Mouse (Mus musculus): ENCODE results near the gene Unc45b. TPM values are rescaled to one million over a fixed set of nuclear protein-coding genes. Genes with fewer than 3 reads are reported as not detected.

Unc45b gene
- total and polyA plus RNA-seq, 3 experiments = 0.08 to 0.26 TPM; not detected in 1

DNA sequence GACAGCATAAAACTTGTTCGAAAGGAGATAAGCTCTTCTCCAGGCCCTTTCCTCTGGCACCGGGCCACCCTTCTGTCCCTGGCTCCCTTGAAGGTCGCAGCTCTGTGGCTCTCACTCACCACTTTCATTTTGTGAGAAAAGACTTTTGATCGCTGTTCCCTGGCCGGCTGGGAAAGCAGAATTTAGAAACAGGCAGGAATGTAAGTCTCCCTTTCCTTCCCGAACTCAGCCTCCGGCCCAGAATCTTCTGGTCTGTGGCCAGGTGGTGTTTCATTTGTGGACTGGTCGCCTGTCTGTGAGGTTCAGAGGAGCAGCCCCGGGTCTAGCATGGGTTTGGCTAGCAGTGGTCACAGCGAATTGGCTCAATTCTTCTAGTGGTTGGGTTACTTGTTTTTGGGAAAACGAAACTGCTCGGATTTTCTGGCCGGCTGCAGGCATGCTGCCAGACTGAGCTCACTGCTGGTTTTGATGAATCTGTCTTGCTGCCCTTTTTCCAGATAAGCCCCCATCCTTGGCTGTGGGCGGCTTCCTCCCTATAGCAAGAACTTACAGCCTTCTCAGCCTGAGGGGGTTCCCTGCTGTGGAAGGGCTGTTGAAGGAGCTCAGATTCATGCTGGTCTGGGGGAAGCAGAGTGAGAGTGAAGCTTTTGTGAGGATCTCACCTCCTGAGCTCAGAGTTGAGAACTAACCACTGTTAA lies 81.3 kb downstream of the Unc45b start, which contains the start of gene Slfn9 (continued):
- TF ChIP-seq POLR2AphosphoS2 (IDR thresholded peaks at IDR 0.05; ENCODE audit: low read depth, low read length) = no peak
- no peak for TF ChIP-seq TBP (conservative IDR thresholded peaks at IDR 0.05; ENCODE audit: low read depth, low read length)
- no peak; the same call in 1 of the 2 replicates for TF ChIP-seq ELF1 (IDR thresholded peaks at IDR 0.05; ENCODE audit: low read depth, low read length)
- 0 out of 2 replicates have a peak, but pooled peaks have one; percentile 17 for TF ChIP-seq ETS1 (conservative IDR thresholded peaks at IDR 0.05; ENCODE audit: low read depth, low read length)
- TF ChIP-seq USF1 (IDR thresholded peaks at IDR 0.05; ENCODE audit: low read depth, low read length) = no peak
- peak; percentile 24; the same call in 1 of the 2 replicates for TF ChIP-seq NELFE (IDR thresholded peaks at IDR 0.05; ENCODE audit: low read depth, low read length)
- TF ChIP-seq ZC3H11A (IDR thresholded peaks at IDR 0.05; ENCODE audit: low read depth, low read length) = no peak
- peak; percentile 16; the same call in 1 of the 2 replicates for TF ChIP-seq MEF2A (IDR thresholded peaks at IDR 0.05; ENCODE audit: borderline replicate concordance, low read depth, low read length)
- TF ChIP-seq CHD2 (IDR thresholded peaks at IDR 0.05; ENCODE audit: low read length) = 0 out of 2 replicates have a peak, but pooled peaks have one; percentile 34
- TF ChIP-seq RCOR1 (conservative IDR thresholded peaks at IDR 0.05; ENCODE audit: low read depth, low read length) = no peak
- no peak for TF ChIP-seq MXI1 (IDR thresholded peaks at IDR 0.05; ENCODE audit: low read depth, low read length)
- no peak for TF ChIP-seq GABPA (IDR thresholded peaks at IDR 0.05; ENCODE audit: insufficient replicate concordance, low read depth, low read length)
- TF ChIP-seq MAFK (IDR thresholded peaks at IDR 0.05; ENCODE audit: insufficient replicate concordance, low read length) = no peak
- TF ChIP-seq USF2 (conservative IDR thresholded peaks at IDR 0.05; ENCODE audit: low read depth, low read length) = no peak
- no peak for TF ChIP-seq KAT2A (IDR thresholded peaks at IDR 0.05; ENCODE audit: insufficient replicate concordance, low read length)
- peak; percentile 59 for TF ChIP-seq TCF12 (IDR thresholded peaks at IDR 0.05; ENCODE audit: low read depth, low read length)
- no peak for TF ChIP-seq JUND (conservative IDR thresholded peaks at IDR 0.05; ENCODE audit: low read depth, low read length)

Other genes starting within 250 kb of the Unc45b start
- gene Cct6b, start 146.2 kb upstream of the Unc45b start, total RNA-seq (2012; rRNA removed) = 0.25 and 0.64 TPM in 2 replicates
- 0.44 and 0.58 TPM in 2 replicates for gene Cct6b, start 146.2 kb upstream of the Unc45b start, total RNA-seq (2014; rRNA removed)
- 0.24 and 0.27 TPM in 2 replicates for gene Cct6b, start 146.2 kb upstream of the Unc45b start, polyA plus RNA-seq (2012; ENCODE audit: insufficient read length, low read depth)
- 32.4 and 39.9 TPM in 2 replicates for gene Zfp830, start 146.2 kb upstream of the Unc45b start, total RNA-seq (2012; rRNA removed)
- 28.7 and 29.9 TPM in 2 replicates for gene Zfp830, start 146.2 kb upstream of the Unc45b start, total RNA-seq (2014; rRNA removed)
- 38.7 and 44.2 TPM in 2 replicates for gene Zfp830, start 146.2 kb upstream of the Unc45b start, polyA plus RNA-seq (2012; ENCODE audit: insufficient read length, low read depth)
- gene Lig3, start 129.4 kb upstream of the Unc45b start, total RNA-seq (2012; rRNA removed) = 45.2 and 63.5 TPM in 2 replicates
- 40.9 and 45.7 TPM in 2 replicates for gene Lig3, start 129.4 kb upstream of the Unc45b start, total RNA-seq (2014; rRNA removed)
- gene Lig3, start 129.4 kb upstream of the Unc45b start, polyA plus RNA-seq (2012; ENCODE audit: insufficient read length, low read depth) = 97.4 and 101 TPM in 2 replicates
- 14.8 and 16.5 TPM in 2 replicates for gene Rffl, start 39.3 kb upstream of the Unc45b start, total RNA-seq (2012; rRNA removed)
- 1.2 and 1.5 TPM in 2 replicates for gene Rffl, start 39.3 kb upstream of the Unc45b start, total RNA-seq (2014; rRNA removed)
- 3.0 TPM in 2 replicates for gene Rffl, start 39.3 kb upstream of the Unc45b start, polyA plus RNA-seq (2012; ENCODE audit: insufficient read length, low read depth)
- 27.2 and 35.5 TPM in 2 replicates for gene Rad51d, start 19.9 kb upstream of the Unc45b start, total RNA-seq (2012; rRNA removed)
- gene Rad51d, start 19.9 kb upstream of the Unc45b start, total RNA-seq (2014; rRNA removed) = 15.0 and 15.7 TPM in 2 replicates
- gene Rad51d, start 19.9 kb upstream of the Unc45b start, polyA plus RNA-seq (2012; ENCODE audit: insufficient read length, low read depth) = 27.6 and 33.3 TPM in 2 replicates
- 0.08 TPM in 1 of 2 replicates, not detected in the other for gene Fndc8, start 18.4 kb upstream of the Unc45b start, total RNA-seq (2012; rRNA removed)
- gene Fndc8, start 18.4 kb upstream of the Unc45b start, total RNA-seq (2014; rRNA removed) = not detected in 2 replicates
- gene Fndc8, start 18.4 kb upstream of the Unc45b start, polyA plus RNA-seq (2012; ENCODE audit: insufficient read length, low read depth) = 0.22 and 0.36 TPM in 2 replicates
- 69.1 and 80.0 TPM in 2 replicates for gene Nle1, start 2.1 kb upstream of the Unc45b start, total RNA-seq (2012; rRNA removed)
- gene Nle1, start 2.1 kb upstream of the Unc45b start, total RNA-seq (2014; rRNA removed) = 54.4 and 54.9 TPM in 2 replicates
- gene Nle1, start 2.1 kb upstream of the Unc45b start, polyA plus RNA-seq (2012; ENCODE audit: insufficient read length, low read depth) = 107 and 135 TPM in 2 replicates
- gene Slfn5, start 40.8 kb downstream of the Unc45b start, total RNA-seq (2012; rRNA removed) = 0.17 and 0.67 TPM in 2 replicates
- gene Slfn5, start 40.8 kb downstream of the Unc45b start, total RNA-seq (2014; rRNA removed) = 0.04 and 0.07 TPM in 2 replicates
- gene Slfn5, start 40.8 kb downstream of the Unc45b start, polyA plus RNA-seq (2012; ENCODE audit: insufficient read length, low read depth) = 0.07 and 0.11 TPM in 2 replicates
- 6.7 and 8.5 TPM in 2 replicates for gene Slfn9, start 81.3 kb downstream of the Unc45b start, total RNA-seq (2012; rRNA removed)
- 6.3 and 6.4 TPM in 2 replicates for gene Slfn9, start 81.3 kb downstream of the Unc45b start, total RNA-seq (2014; rRNA removed)
- gene Slfn9, start 81.3 kb downstream of the Unc45b start, polyA plus RNA-seq (2012; ENCODE audit: insufficient read length, low read depth) = 11.5 and 12.4 TPM in 2 replicates
- 6.3 and 7.7 TPM in 2 replicates for gene Slfn8, start 110.3 kb downstream of the Unc45b start, total RNA-seq (2012; rRNA removed)
- gene Slfn8, start 110.3 kb downstream of the Unc45b start, total RNA-seq (2014; rRNA removed) = 3.3 and 3.4 TPM in 2 replicates
- gene Slfn8, start 110.3 kb downstream of the Unc45b start, polyA plus RNA-seq (2012; ENCODE audit: insufficient read length, low read depth) = 3.5 and 4.1 TPM in 2 replicates
- 209 and 215 TPM in 2 replicates for gene Slfn2, start 154.6 kb downstream of the Unc45b start, total RNA-seq (2012; rRNA removed)
- gene Slfn2, start 154.6 kb downstream of the Unc45b start, total RNA-seq (2014; rRNA removed) = 211 and 241 TPM in 2 replicates
- gene Slfn2, start 154.6 kb downstream of the Unc45b start, polyA plus RNA-seq (2012; ENCODE audit: insufficient read length, low read depth) = 112 TPM in 2 replicates
- gene Slfn1, start 206.3 kb downstream of the Unc45b start, total RNA-seq (2012; rRNA removed) = not detected in 2 replicates
- gene Slfn1, start 206.3 kb downstream of the Unc45b start, total RNA-seq (2014; rRNA removed) = not detected in 2 replicates
- not detected in 2 replicates for gene Slfn1, start 206.3 kb downstream of the Unc45b start, polyA plus RNA-seq (2012; ENCODE audit: insufficient read length, low read depth)